Mouse (Mus musculus) WW6 (cell line): ENCODE measurements around the gene Susd1.

Experiments
- DNase-seq: peaks from one replicate; pipeline ENCODE4 v3.0.0-alpha.2; 2013; ENCODE audit warnings: low read depth, low spot score

Gene Susd1

GRCm38 (mm10) chr4:59322733-59323132 is 115.7 kb downstream of the Susd1 start:
- DNase-seq: no peak

- DNase-seq: no peak
Observed at GRCm38 (mm10) chr4:59322056-59322455, 116.4 kb downstream of the Susd1 start.

GRCm38 (mm10) chr4:59321181-59322008 is 117.0 kb downstream of the Susd1 start:
- no peak for DNase-seq

GRCm38 (mm10) chr4:59319136-59319941 is 119.1 kb downstream of the Susd1 start:
- no peak for DNase-seq

GRCm38 (mm10) chr4:59318602-59319001 is 119.8 kb downstream of the Susd1 start:
- DNase-seq: no peak

GRCm38 (mm10) chr4:59315553-59316405 is 122.7 kb downstream of the Susd1 start:
- no peak for DNase-seq

- no peak for DNase-seq
Observed at GRCm38 (mm10) chr4:59314939-59315552, 123.4 kb downstream of the Susd1 start.

GRCm38 (mm10) chr4:59312945-59313344 is 125.5 kb downstream of the Susd1 start:
- no peak for DNase-seq

GRCm38 (mm10) chr4:59310590-59310989 is 127.8 kb downstream of the Susd1 start:
- no peak for DNase-seq

- no peak for DNase-seq
Observed at GRCm38 (mm10) chr4:59307841-59308589, 130.4 kb downstream of the Susd1 start.

GRCm38 (mm10) chr4:59302387-59302786 is 136.0 kb downstream of the Susd1 start:
- DNase-seq: no peak

GRCm38 (mm10) chr4:59301025-59301815 is 137.2 kb downstream of the Susd1 start:
- no peak for DNase-seq

- DNase-seq: no peak
Observed at GRCm38 (mm10) chr4:59298719-59299496, 139.5 kb downstream of the Susd1 start.

- no peak for DNase-seq
Observed at GRCm38 (mm10) chr4:59295127-59295526, 143.3 kb downstream of the Susd1 start.

GRCm38 (mm10) chr4:59294661-59295060 is 143.8 kb downstream of the Susd1 start:
- DNase-seq: no peak

- no peak for DNase-seq
Observed at GRCm38 (mm10) chr4:59291914-59292718, 146.3 kb downstream of the Susd1 start.

- DNase-seq: no peak
Observed at GRCm38 (mm10) chr4:59290972-59291576, 147.4 kb downstream of the Susd1 start.

GRCm38 (mm10) chr4:59287103-59287502 is 151.3 kb downstream of the Susd1 start:
- no peak for DNase-seq
